Mouse (Mus musculus): ENCODE results near the gene Ankrd60. TPM values are rescaled to one million over a fixed set of nuclear protein-coding genes. Genes with fewer than 3 reads are reported as not detected.

Ankrd60 gene
- polyA plus RNA-seq, 1 experiment from 2014 or later, result not detected

DNA sequence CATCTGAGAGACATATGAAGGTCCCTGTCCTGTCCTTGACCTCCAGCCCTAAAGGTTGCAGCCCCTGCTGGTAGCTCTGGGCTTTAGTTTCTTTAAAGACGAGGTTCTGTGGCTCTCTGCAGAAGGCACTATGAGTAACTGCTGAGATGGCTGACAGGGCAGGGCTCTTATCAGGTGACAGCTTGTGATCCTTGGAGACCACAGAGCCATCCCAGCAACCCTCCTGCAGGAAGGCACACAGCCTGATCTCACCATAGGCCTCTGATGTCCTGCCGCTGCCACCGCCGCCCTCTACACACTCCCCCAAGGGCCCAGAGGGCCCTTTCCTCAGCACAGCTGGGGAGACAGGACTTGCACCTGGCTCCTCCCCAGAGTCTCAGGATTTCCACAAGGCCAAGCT lies 36.4 kb downstream of the Ankrd60 start:
- no peak for ATAC-seq (ENCODE audit: low read depth)
- H3K9me3 ChIP-seq, result no peaks in the 10 kb centered on the region
- no peak overlapping the region for H3K4me2 ChIP-seq
- H3K4me1 ChIP-seq (replicated peaks), result 0 out of 2 replicates have a peak, but pooled peaks cover 6% of the 10 kb centered on the region
- WGBS, result 79% methylated on average over 4 of the region's 4 CpGs
- H3K9ac ChIP-seq, result no peak overlapping the region
- peaks cover 8% of the 10 kb centered on the region; the same call in 1 of the 2 replicates for H3K27me3 ChIP-seq
- H3K36me3 ChIP-seq, result no peaks in the 10 kb centered on the region
- H3K27ac ChIP-seq (replicated peaks), result no peak overlapping the region
- H3K4me3 ChIP-seq, result no peak overlapping the region

DNA sequence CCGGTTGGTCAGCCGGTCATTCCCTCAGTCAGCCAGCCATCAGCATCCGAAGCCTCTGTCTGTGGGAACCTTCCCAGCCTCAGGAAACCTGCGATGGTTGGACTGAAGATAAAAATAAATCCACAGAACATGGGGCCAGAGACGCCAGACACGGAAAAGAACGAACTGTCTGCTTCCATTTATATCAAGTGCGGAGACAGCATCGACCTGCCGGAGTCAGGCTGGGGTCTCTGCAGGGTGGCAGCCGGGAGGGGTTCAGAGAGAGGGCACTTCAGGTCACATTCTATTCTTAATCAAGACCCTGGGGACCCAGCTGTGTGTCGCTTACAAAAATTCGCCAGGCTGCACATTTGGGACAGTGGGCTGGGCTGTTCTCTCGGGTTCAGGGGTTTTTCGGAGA lies 38.4 kb downstream of the Ankrd60 start:
- 61% methylated on average over 15 of the region's 15 CpGs for WGBS
- Histone ChIP-seq H3K27ac (replicated peaks) (no peak overlapping the region), H3K4me3 (no peak overlapping the region), H3K36me3 (no peaks in the 10 kb centered on the region), H3K4me1 (replicated peaks) (no peaks in the 10 kb centered on the region), H3K9ac (0 out of 2 replicates have a peak overlapping the region, but pooled peaks have one; percentile 0), H3K27me3 (peaks cover 8% of the 10 kb centered on the region; the same call in 1 of the 2 replicates), H3K9me3 (no peaks in the 10 kb centered on the region), H3K4me2 (no peak overlapping the region)
- ATAC-seq (ENCODE audit: low read depth), result no peak

DNA sequence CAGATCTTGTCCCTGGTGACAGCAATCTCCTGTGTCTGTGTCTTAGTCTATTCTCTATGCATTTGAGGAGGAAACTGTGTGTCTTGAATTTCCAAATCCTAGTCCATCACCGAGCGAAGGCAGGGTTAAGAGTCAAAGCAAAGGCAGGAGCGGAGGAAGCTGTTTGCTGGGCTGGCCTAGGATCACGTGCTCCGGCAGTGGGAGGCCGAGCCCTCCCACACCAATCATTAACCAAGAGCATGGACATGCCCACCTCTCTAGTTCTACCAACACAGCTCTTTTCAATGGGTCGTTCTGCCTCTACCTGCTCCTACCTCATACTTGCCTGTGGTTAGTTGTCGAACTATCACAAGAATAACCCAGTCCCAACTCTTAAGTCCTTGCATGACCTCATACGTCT lies 42.3 kb downstream of the Ankrd60 start:
- peaks cover 8% of the 10 kb centered on the region; the same call in 1 of the 2 replicates for H3K4me1 ChIP-seq (replicated peaks)
- H3K9ac ChIP-seq, result no peak overlapping the region
- no peaks in the 10 kb centered on the region; the same call in 1 of the 2 replicates for H3K27me3 ChIP-seq
- H3K27ac ChIP-seq (replicated peaks), result no peak overlapping the region
- WGBS, result 85% methylated on average over 9 of the region's 9 CpGs
- H3K4me3 ChIP-seq, result no peak overlapping the region
- H3K9me3 ChIP-seq, result no peaks in the 10 kb centered on the region
- ATAC-seq (ENCODE audit: low read depth), result no peak
- no peaks in the 10 kb centered on the region for H3K36me3 ChIP-seq
- H3K4me2 ChIP-seq, result no peak overlapping the region

DNA sequence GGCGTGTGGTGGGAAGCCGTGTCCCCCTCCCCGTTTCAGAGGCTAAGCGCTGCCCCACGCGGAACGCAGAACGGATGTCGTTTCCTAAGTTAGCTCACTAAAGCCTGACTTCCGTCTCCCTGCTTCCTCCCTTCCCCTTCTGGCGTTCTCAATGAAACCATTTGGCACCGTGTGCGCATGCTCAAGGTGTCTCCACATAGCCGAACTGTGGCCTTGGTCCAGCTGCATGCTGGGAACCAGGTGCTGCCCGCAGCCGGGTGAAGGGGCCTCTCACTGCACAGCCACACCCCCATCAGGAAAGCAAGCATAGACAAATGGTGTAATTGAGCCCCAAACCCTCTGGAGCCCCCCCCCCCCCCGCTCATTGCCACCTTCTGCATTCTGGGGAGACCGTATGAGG lies 42.8 kb downstream of the Ankrd60 start:
- H3K27ac ChIP-seq (replicated peaks), result no peak overlapping the region
- WGBS, result 83% methylated on average over 18 of the region's 18 CpGs
- no peaks in the 10 kb centered on the region; the same call in 1 of the 2 replicates for H3K27me3 ChIP-seq
- no peaks in the 10 kb centered on the region for H3K9me3 ChIP-seq
- H3K36me3 ChIP-seq, result no peaks in the 10 kb centered on the region
- H3K4me2 ChIP-seq, result no peak overlapping the region
- no peak overlapping the region for H3K4me3 ChIP-seq
- ATAC-seq (ENCODE audit: low read depth), result no peak
- peaks cover 8% of the 10 kb centered on the region; the same call in 1 of the 2 replicates for H3K4me1 ChIP-seq (replicated peaks)
- no peak overlapping the region for H3K9ac ChIP-seq

DNA sequence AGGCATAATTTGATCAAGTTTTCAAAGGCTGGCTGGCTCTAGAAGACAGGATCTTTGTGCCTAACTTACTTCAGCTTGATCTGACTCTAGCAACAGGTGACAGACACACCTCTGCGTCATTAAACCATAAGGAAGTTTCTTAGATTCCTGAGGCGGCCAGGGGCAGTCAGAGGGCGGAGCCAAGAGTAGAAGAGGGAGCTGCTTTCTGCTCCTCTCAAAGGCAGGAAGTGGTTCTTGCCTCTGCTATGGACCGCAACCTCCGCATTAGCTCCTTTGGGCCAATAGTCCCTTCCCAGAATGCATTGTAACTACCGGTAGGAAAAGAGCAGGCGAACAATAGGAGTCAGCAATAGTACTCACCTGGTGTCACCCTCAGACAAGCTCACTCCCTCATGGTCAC lies 43.6 kb downstream of the Ankrd60 start:
- no peak overlapping the region for H3K4me2 ChIP-seq
- ATAC-seq (ENCODE audit: low read depth), result no peak
- no peak overlapping the region for H3K4me3 ChIP-seq
- H3K9ac ChIP-seq, result no peak overlapping the region
- no peaks in the 10 kb centered on the region for H3K36me3 ChIP-seq
- H3K9me3 ChIP-seq, result no peaks in the 10 kb centered on the region
- no peaks in the 10 kb centered on the region; the same call in 1 of the 2 replicates for H3K27me3 ChIP-seq
- peaks cover 8% of the 10 kb centered on the region; the same call in 1 of the 2 replicates for H3K4me1 ChIP-seq (replicated peaks)
- H3K27ac ChIP-seq (replicated peaks), result no peak overlapping the region
- WGBS, result 81% methylated on average over 7 of the region's 7 CpGs

DNA sequence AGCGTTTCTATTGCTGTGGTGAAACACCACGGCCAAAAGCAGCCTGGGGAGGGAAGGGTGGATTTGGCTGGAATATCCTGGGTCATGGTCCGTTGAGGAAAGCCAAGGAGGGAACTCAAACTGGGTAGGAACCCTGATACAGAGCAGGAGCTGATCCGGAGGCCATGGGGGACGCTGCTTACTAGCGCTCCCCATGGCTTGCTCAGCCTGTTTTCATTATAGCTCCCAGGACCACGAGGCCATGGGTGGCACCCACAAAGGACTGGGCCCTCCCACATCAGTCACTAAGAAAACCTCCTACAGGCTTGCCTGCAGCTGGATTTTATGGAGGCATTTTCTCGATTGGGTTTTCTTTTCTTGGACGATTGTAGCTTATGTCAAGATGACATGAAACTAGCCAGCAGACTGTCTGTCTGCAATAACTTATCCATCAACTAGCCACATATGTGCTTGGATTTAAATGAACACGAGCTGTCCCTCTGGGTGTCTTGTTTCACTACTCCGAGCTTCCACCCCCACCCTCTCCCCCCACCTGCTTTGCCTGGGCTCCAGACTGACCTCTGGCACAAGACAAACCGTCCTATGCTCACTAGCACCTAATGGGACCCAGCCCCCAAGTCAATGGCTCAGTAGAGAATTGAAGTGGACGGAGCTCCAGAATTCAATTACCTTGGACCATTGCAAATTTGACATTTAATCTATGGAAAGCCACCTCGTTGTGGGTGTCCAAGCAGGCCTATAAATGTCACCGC lies 45.3 kb downstream of the Ankrd60 start:
- H3K4me3 ChIP-seq, result no peak overlapping the region
- H3K9ac ChIP-seq, result no peak overlapping the region
- peaks cover 8% of the 10 kb centered on the region; the same call in 1 of the 2 replicates for H3K4me1 ChIP-seq (replicated peaks)
- H3K27ac ChIP-seq (replicated peaks), result no peak overlapping the region
- no peaks in the 10 kb centered on the region for H3K9me3 ChIP-seq
- 59% methylated on average over 15 of the region's 15 CpGs for WGBS
- no peak for ATAC-seq (ENCODE audit: low read depth)
- no peak overlapping the region for H3K4me2 ChIP-seq
- H3K36me3 ChIP-seq, result no peaks in the 10 kb centered on the region
- H3K27me3 ChIP-seq, result no peaks in the 10 kb centered on the region; the same call in 1 of the 2 replicates

DNA sequence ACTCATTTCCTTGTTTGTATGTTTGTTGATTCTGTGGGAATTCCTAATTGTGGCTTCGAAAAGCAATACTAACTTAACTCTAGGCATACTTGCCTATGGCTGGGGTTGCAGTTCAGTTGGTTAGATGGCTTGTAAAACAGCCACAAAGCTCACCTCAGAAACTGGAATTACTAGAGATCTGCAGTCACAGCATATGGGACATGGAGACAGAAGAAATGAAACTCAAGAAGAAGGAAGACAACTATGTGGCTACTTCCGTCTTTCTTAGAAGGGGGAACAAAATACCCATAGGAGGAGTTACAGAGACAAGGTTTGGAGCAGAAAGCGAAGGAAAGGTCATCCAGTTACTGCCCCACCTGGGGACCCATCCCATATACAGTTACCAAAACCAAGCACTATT lies 49.7 kb downstream of the Ankrd60 start:
- H3K4me3 ChIP-seq, result no peak overlapping the region
- no peaks in the 10 kb centered on the region for H3K9me3 ChIP-seq
- no peaks in the 10 kb centered on the region; the same call in 1 of the 2 replicates for H3K27me3 ChIP-seq
- H3K27ac ChIP-seq (replicated peaks), result no peak overlapping the region
- H3K4me1 ChIP-seq (replicated peaks), result peaks cover 10% of the 10 kb centered on the region; the same call in 1 of the 2 replicates
- no peak for ATAC-seq (ENCODE audit: low read depth)
- H3K4me2 ChIP-seq, result no peak overlapping the region
- WGBS, result 80% methylated on average over 3 of the region's 3 CpGs
- no peaks in the 10 kb centered on the region for H3K36me3 ChIP-seq
- H3K9ac ChIP-seq, result no peak overlapping the region

DNA sequence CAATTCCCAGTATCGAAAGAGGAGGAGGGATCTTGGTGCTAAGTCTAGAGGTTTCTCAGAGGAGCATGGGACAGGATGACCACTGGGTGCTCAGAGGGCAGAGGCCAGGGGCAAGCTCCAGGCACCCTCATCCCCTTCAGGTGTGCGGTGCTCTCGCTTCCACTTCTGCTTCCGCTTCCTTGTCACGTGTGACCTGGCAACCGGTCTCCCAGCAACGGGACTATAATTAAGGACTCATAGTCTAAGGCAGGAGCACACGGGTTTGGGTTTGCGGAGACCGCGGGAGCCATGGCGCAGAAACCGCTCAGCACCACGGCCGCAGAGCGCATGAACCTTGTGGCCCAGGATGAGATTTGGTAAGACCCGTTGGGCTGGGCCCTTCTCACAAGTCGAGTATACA lies 55.8 kb downstream of the Ankrd60 start, which contains the start of gene 1700021F07Rik:
Gene 1700021F07Rik, plus strand, starts transcription at position 211 of the 400 bp plus-strand sequence.
- Histone ChIP-seq H3K27ac (replicated peaks) (no peak within 1 kb of the TSS), H3K4me2 (no peak within 1 kb of the TSS), H3K27me3 (no peaks in the 10 kb centered on the region), H3K4me3 (no peak within 1 kb of the TSS), H3K9ac (no peak within 1 kb of the TSS), H3K4me1 (replicated peaks) (0 out of 2 replicates have a peak, but pooled peaks cover under 1% of the 10 kb centered on the region), H3K9me3 (no peaks in the 10 kb centered on the region), H3K36me3 (no peaks in the 10 kb centered on the region)
- 92% methylated on average over 18 of the region's 18 CpGs for WGBS
- ATAC-seq (ENCODE audit: low read depth), result no peak

Other genes with a start within 250 kb of the Ankrd60 start
- gene 1700021F07Rik, start 55.8 kb downstream of the Ankrd60 start, polyA plus RNA-seq (2015; fragmentation: Nextera tagmentation; extraction: Ambion mirVana), result not detected in 2 replicates
- gene Rab22a, start 81.4 kb upstream of the Ankrd60 start, polyA plus RNA-seq (2015; fragmentation: Nextera tagmentation; extraction: Ambion mirVana), result 35.2 and 36.4 TPM in 2 replicates
- gene 1700010B08Rik, start 141.1 kb upstream of the Ankrd60 start, polyA plus RNA-seq (2015; fragmentation: Nextera tagmentation; extraction: Ambion mirVana), result not detected in 2 replicates
- 13.3 and 15.1 TPM in 2 replicates for gene Vapb, start 159.1 kb upstream of the Ankrd60 start, polyA plus RNA-seq (2015; fragmentation: Nextera tagmentation; extraction: Ambion mirVana)